Mouse (Mus musculus): ENCODE measurements around the gene Cmtm1.
"Not testable (repeated sequence)": the region's sequence is repeated elsewhere in the genome, so short reads cannot be mapped to it uniquely, and the experiment has no call there.

The Cmtm1 gene

GRCm38 (mm10) chr8:104309441-104310155 is at the start of gene Cmtm1, which contains the start of gene Gm45711:
Gene Cmtm1 (minus strand): TSS chr8:104310145.
Gene Gm45711 (minus strand): TSS chr8:104310081.
- DNase-seq (ENCODE audit: low read depth) = not testable (repeated sequence)

- DNase-seq (ENCODE audit: low read depth) = no peak
Observed at GRCm38 (mm10) chr8:104358637-104359036, 48.7 kb upstream of the Cmtm1 start.

GRCm38 (mm10) chr8:104354504-104354903 is 44.6 kb upstream of the Cmtm1 start:
- DNase-seq (ENCODE audit: low read depth) = no peak

- no peak for DNase-seq (ENCODE audit: low read depth)
Observed at GRCm38 (mm10) chr8:104353186-104353585, 43.2 kb upstream of the Cmtm1 start.

GRCm38 (mm10) chr8:104350047-104350446 is 40.1 kb upstream of the Cmtm1 start:
- no peak for DNase-seq (ENCODE audit: low read depth)

- no peak for DNase-seq (ENCODE audit: low read depth)
Observed at GRCm38 (mm10) chr8:104348971-104349370, 39.0 kb upstream of the Cmtm1 start.

GRCm38 (mm10) chr8:104346706-104347105 is 36.8 kb upstream of the Cmtm1 start:
- no peak for DNase-seq (ENCODE audit: low read depth)

- no peak for DNase-seq (ENCODE audit: low read depth)
Observed at GRCm38 (mm10) chr8:104344622-104345021, 34.7 kb upstream of the Cmtm1 start.

- peak; percentile 90 for DNase-seq (ENCODE audit: low read depth)
Observed at GRCm38 (mm10) chr8:104343957-104344356, 34.0 kb upstream of the Cmtm1 start.

- no peak for DNase-seq (ENCODE audit: low read depth)
Observed at GRCm38 (mm10) chr8:104342426-104342825, 32.5 kb upstream of the Cmtm1 start.

GRCm38 (mm10) chr8:104341678-104342077 is 31.7 kb upstream of the Cmtm1 start:
- DNase-seq (ENCODE audit: low read depth) = no peak

- no peak for DNase-seq (ENCODE audit: low read depth)
Observed at GRCm38 (mm10) chr8:104341106-104341561, 31.2 kb upstream of the Cmtm1 start.

- peak; percentile 89 for DNase-seq (ENCODE audit: low read depth)
Observed at GRCm38 (mm10) chr8:104340233-104341105, 30.5 kb upstream of the Cmtm1 start.

- no peak for DNase-seq (ENCODE audit: low read depth)
Observed at GRCm38 (mm10) chr8:104339983-104340232, 30.0 kb upstream of the Cmtm1 start.

- DNase-seq (ENCODE audit: low read depth) = peak; percentile 23
Observed at GRCm38 (mm10) chr8:104339229-104339982, 29.5 kb upstream of the Cmtm1 start, which contains the start of gene Cmtm3. Gene Cmtm3 (plus strand): TSS chr8:104339410.

GRCm38 (mm10) chr8:104337890-104338289 is 27.9 kb upstream of the Cmtm1 start:
- peak; percentile 63 for DNase-seq (ENCODE audit: low read depth)

GRCm38 (mm10) chr8:104336806-104337205 is 26.9 kb upstream of the Cmtm1 start:
- DNase-seq (ENCODE audit: low read depth) = no peak

GRCm38 (mm10) chr8:104334196-104334595 is 24.3 kb upstream of the Cmtm1 start:
- DNase-seq (ENCODE audit: low read depth) = no peak

- no peak for DNase-seq (ENCODE audit: low read depth)
Observed at GRCm38 (mm10) chr8:104333786-104334185, 23.8 kb upstream of the Cmtm1 start.

- no peak for DNase-seq (ENCODE audit: low read depth)
Observed at GRCm38 (mm10) chr8:104332665-104333631, 23.0 kb upstream of the Cmtm1 start.

GRCm38 (mm10) chr8:104321930-104322329 is 12.0 kb upstream of the Cmtm1 start, which contains the start of gene Cmtm2b:
Gene Cmtm2b (plus strand): TSS chr8:104322230.
- DNase-seq (ENCODE audit: low read depth) = not testable (repeated sequence)
